Mouse (Mus musculus) small intestine, adult 2 months (tissue): ENCODE data around the gene Rex1bd. TPM values are rescaled to one million over a fixed set of nuclear protein-coding genes. Genes with fewer than 3 reads are reported as not detected.

Experiments
- H3K27ac ChIP-seq: fragments of 200-500 bp; 2 replicates; pipeline ENCODE4 v1.5.1; 2012; ENCODE audit warnings: low read depth, low read length, control low read depth, inconsistent platforms; ENCODE audit not compliant: insufficient read depth
- H3K27me3 ChIP-seq: fragments of 200-500 bp; 2 replicates; pipeline ENCODE4 v1.6.1; 2012; ENCODE audit warnings: mild to moderate bottlenecking, moderate library complexity, low read length, inconsistent platforms; ENCODE audit not compliant: control insufficient read depth, insufficient read depth
- H3K36me3 ChIP-seq: fragments of 200-500 bp; 2 replicates; pipeline ENCODE4 v1.6.1; 2012; ENCODE audit warnings: mild to moderate bottlenecking, low read length, control low read depth, inconsistent platforms; ENCODE audit not compliant: control insufficient read depth, insufficient read depth
- H3K4me1 ChIP-seq: fragments of 200-500 bp; 2 replicates; pipeline ENCODE4 v1.6.1; 2012; ENCODE audit warnings: low read length, inconsistent platforms, mixed read lengths; ENCODE audit not compliant: control insufficient read depth, insufficient read depth, insufficient read length
- H3K4me3 ChIP-seq: fragments of 200-500 bp; 2 replicates; pipeline ENCODE4 v1.5.1; 2012; ENCODE audit warnings: low read depth, mild to moderate bottlenecking, control low read depth, inconsistent platforms, low read length, moderate library complexity
- CTCF ChIP-seq: fragments of 200-500 bp; IDR thresholded peaks from 2 replicates; pipeline ENCODE4 v1.5.1; 2012; ENCODE audit warnings: low read depth, mild to moderate bottlenecking, control low read depth, inconsistent platforms, low read length, moderate library complexity, mixed read lengths; ENCODE audit not compliant: insufficient replicate concordance, insufficient read length; ENCODE audit errors: extremely low read depth
- POLR2A ChIP-seq: fragments of 200-500 bp; IDR thresholded peaks from 2 replicates; pipeline ENCODE4 v1.6.1; 2012; ENCODE audit warnings: low read depth, mild to moderate bottlenecking, control low read depth, inconsistent platforms, low read length, moderate library complexity
- WGBS: fragments of 180-500 bp; shearing (Covaris S2); methylation state at CpG from one replicate; pipeline ENCODE4 v1.1.7; 2018; 5-methylcytosine and 5-hydroxymethylcytosine counted together
- polyA plus RNA-seq: library from polyadenylated mRNA; depleted of rRNA; stranded (reverse); fragments of >200 nt; gene quantifications from 2 replicates; pipeline ENCODE4 v1.2.3, GENCODE M21; 2012

Gene Rex1bd
- polyA plus RNA-seq, 1 experiment = 244 TPM

DNA sequence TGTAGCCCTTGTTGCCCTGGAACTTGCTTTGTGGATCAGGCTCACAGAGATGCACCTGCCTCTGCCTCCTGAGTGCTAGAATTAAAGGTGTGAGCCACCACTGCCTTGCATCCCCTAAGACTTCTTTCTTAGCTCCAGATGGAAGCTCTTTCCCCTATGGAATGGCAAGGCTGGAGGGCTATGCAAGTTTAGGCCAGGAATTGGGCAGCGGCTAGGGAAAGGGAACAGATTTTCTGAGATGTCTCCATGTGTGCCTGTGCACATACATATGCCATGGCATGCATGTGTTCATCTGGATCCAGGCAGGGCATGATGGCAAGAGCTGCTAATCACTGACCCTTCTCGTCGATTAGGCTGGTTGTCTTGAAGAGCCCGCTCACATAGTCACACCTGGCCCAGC, 40.9 kb downstream of the Rex1bd start:
- H3K4me3 ChIP-seq = no peak overlapping the region
- H3K36me3 ChIP-seq = no peaks in the 10 kb centered on the region; the same call in 1 of the 2 replicates
- H3K27me3 ChIP-seq = no peaks in the 10 kb centered on the region
- peaks cover 5% of the 10 kb centered on the region; the same call in 1 of the 2 replicates for H3K4me1 ChIP-seq
- no peak for TF ChIP-seq CTCF
- TF ChIP-seq POLR2A = no peak
- no peak overlapping the region for H3K27ac ChIP-seq
- 98% methylated on average over 4 of the region's 4 CpGs for WGBS

GRCm38 (mm10) chr8:70464162-70464561, 42.4 kb downstream of the Rex1bd start:
- H3K4me3 ChIP-seq = no peak overlapping the region
- H3K36me3 ChIP-seq = no peaks in the 10 kb centered on the region; the same call in 1 of the 2 replicates
- TF ChIP-seq CTCF (no peak), POLR2A (no peak)
- no peaks in the 10 kb centered on the region for H3K27me3 ChIP-seq
- peaks cover 5% of the 10 kb centered on the region; the same call in 1 of the 2 replicates for H3K4me1 ChIP-seq
- WGBS = 93% methylated on average over 6 of the region's 6 CpGs
- H3K27ac ChIP-seq = no peak overlapping the region

DNA sequence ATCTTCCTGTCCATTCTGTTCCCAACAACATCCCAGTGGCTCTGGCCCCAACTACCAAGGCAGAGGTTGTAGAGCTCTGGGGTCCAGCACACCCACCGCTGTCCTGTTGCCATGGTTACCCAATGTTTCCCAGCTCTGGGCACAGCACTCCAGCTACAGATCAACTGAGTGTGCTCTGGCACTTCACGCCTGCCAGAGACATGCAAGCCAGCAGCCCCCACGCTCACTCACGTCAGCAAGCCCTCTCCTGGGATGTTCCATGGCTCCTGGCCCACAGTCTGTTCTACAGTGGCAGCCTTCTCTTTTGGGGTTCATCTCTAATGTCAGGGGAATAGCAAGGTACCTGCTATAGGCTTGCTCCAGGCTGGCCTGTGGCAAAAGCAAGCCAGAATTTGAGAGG, 43.2 kb downstream of the Rex1bd start:
- Histone ChIP-seq H3K27me3 (no peaks in the 10 kb centered on the region), H3K4me3 (no peak overlapping the region), H3K36me3 (no peaks in the 10 kb centered on the region; the same call in 1 of the 2 replicates), H3K27ac (no peak overlapping the region), H3K4me1 (peaks cover 5% of the 10 kb centered on the region; the same call in 1 of the 2 replicates)
- 88% methylated on average over 4 of the region's 4 CpGs for WGBS
- TF ChIP-seq POLR2A (no peak), CTCF (no peak)

- H3K4me3 ChIP-seq = no peak overlapping the region
- H3K36me3 ChIP-seq = no peaks in the 10 kb centered on the region; the same call in 1 of the 2 replicates
- TF ChIP-seq POLR2A = no peak
- no peak for TF ChIP-seq CTCF
- H3K27ac ChIP-seq = no peak overlapping the region
- 88% methylated on average over 8 of the region's 8 CpGs for WGBS
- no peaks in the 10 kb centered on the region for H3K27me3 ChIP-seq
- peaks cover 4% of the 10 kb centered on the region; the same call in 1 of the 2 replicates for H3K4me1 ChIP-seq
Measured at GRCm38 (mm10) chr8:70462516-70462813, 44.1 kb downstream of the Rex1bd start.

GRCm38 (mm10) chr8:70461765-70462515, 44.6 kb downstream of the Rex1bd start:
- no peak for TF ChIP-seq CTCF
- no peak for TF ChIP-seq POLR2A

DNA sequence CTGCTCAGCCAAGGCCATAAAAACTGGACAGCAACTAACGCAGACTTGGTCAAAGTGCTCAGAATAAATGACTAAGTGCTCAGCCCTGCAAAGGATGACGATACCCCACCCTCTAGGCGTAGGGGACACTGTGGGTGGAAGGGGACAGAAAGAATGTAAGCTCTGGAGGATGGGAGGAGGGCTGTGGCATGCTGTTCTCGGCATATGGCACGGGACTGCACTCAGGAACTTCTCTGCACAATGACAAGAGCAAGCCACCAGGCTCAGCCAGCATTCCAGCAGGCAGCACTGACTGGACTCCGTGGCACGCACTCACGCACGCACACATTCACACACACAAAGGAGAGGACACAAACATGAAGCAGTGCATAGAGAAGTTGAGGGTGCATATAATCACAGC, 45.9 kb downstream of the Rex1bd start:
- no peak overlapping the region for H3K4me3 ChIP-seq
- no peak overlapping the region for H3K27ac ChIP-seq
- no peaks in the 10 kb centered on the region; the same call in 1 of the 2 replicates for H3K36me3 ChIP-seq
- TF ChIP-seq POLR2A (no peak), CTCF (no peak)
- no peaks in the 10 kb centered on the region for H3K4me1 ChIP-seq
- H3K27me3 ChIP-seq = no peaks in the 10 kb centered on the region
- 83% methylated on average over 9 of the region's 9 CpGs for WGBS

More at GRCm38 (mm10) chr8:70461765-70462515, 44.6 kb downstream of the Rex1bd start:
- Histone ChIP-seq H3K4me3 (no peak overlapping the region), H3K36me3 (no peaks in the 10 kb centered on the region; the same call in 1 of the 2 replicates), H3K4me1 (no peaks in the 10 kb centered on the region), H3K27me3 (no peaks in the 10 kb centered on the region), H3K27ac (no peak overlapping the region)
- WGBS = 90% methylated on average over 16 of the region's 16 CpGs

DNA sequence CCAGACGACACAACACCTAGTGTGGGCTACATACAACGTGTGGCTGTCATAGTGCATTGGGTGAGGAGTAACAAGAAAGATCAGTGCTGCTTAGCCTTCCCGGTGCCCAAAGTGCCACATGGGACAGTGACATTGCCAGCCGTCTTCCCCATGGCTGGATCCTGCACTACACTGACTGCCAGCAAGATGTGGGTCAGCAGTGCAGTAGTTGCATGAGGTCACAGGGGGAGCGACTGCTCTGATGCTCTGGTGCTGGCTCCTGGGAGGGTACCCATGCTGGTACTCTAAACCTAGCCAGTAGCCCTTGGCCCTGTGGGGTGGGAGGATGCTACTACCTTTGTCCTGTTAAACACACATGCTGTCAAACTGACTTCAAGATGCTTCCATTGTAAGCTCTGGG, 46.4 kb downstream of the Rex1bd start:
- Histone ChIP-seq H3K27me3 (no peaks in the 10 kb centered on the region), H3K27ac (no peak overlapping the region), H3K4me3 (no peak overlapping the region), H3K4me1 (no peaks in the 10 kb centered on the region), H3K36me3 (no peaks in the 10 kb centered on the region)
- no peak for TF ChIP-seq CTCF
- no peak for TF ChIP-seq POLR2A
- 97% methylated on average over 5 of the region's 5 CpGs for WGBS
